Mouse (Mus musculus) spleen, postnatal 14 days (tissue): ENCODE results near the gene Nup205.

Experiments
- DNase-seq, 2 experiments: peaks; one replicate each; pipeline ENCODE4 v3.0.0; 2021 to 2022; ENCODE audit warnings: low spot score in 2 of 2

Nup205 gene

GRCm38 (mm10) chr6:35279306-35279705, 102.1 kb downstream of the Nup205 start:
- no peak for DNase-seq

DNA sequence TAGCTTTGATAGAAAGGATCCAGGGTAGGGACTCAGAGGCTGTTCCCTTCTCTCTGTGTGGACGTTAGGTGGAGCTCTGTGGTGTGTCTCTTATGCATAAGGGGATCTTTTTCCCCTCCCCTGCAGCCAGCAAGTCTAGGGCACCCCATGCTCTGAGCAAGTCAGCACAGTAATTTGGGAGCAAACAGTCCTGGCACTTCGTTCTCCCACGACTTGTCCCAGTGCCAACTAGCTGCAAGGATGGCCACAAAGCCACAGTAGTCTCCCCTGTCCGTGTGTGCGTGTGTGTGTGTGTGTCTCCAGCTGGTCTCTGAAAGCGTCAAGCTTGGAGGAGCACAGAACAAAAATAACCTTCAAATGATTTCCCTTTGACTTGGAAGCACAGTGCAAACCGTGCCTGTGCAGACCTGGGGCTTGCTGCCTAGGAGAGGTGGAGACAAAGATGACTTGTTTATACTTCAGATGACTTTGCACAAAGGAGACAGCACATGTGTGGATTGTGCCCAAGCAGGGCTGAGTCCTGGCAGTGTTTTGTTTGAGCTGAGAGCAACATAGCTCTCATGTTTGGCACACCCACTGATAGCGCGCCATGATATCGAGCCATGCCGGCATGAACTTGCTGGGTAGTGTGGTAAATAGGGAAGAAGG, 111.0 kb downstream of the Nup205 start:
- DNase-seq, result no peak

GRCm38 (mm10) chr6:35288920-35289319, 111.7 kb downstream of the Nup205 start:
- DNase-seq, result no peak

DNA sequence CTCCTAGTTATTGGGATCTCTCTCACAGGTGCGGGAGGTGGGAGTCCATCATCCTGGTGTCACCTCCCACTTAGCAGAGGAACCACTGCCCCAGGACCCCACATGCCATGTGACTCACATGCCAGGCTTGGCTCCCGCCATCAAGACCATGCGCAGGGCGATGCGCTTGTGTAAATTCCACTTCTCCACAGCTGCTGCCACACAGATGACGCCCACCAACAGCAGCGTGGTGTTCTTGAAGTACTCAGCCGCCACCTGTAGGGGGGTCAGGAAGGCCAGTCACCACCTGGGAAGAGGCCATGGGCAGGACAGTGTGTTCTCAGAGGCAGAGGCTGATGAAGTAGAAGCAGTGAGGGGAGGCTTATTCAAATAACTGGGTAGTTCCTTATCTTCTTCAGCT, 112.5 kb downstream of the Nup205 start:
- DNase-seq, result no peak

- no peak for DNase-seq
Measured at GRCm38 (mm10) chr6:35294964-35295363, 117.7 kb downstream of the Nup205 start.

DNA sequence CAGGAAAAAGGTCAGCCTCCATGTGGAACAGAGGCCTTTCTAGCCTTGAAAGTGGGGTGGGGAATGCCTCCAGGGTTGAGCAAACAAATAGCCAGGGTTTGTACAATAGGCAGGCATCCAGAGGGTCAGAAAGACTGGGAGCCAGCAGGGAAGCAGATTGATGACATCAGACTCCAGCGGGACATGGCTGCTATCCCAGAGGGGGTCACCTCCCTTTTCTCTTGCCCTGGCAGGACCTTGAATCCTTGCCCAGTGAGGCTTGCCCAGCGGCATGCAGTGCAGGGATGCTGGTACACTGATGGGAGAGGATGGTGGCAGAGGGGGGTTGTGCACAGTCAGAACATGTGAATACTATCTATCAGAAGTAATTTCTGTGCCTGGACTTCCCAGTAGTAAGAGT, 119.8 kb downstream of the Nup205 start:
- DNase-seq, result no peak
